Mouse (Mus musculus) ES-E14 (cell line): Measurements from ENCODE around the gene Ly6g5c. TPM values are rescaled to one million over a fixed set of nuclear protein-coding genes. Genes with fewer than 3 reads are reported as not detected.

Experiments used
- DNase-seq: peaks from one replicate; pipeline ENCODE4 v3.0.0-alpha.2; 2013; ENCODE audit warnings: low read depth, low spot score
- H3K27ac ChIP-seq: 2 replicates; pipeline ENCODE4 v1.5.1; 2012; ENCODE audit warnings: low read depth, mild to moderate bottlenecking, low read length, moderate library complexity, mixed read lengths; ENCODE audit not compliant: poor library complexity, insufficient read depth, severe bottlenecking
- H3K36me3 ChIP-seq: 2 replicates; pipeline ENCODE4 v1.6.1; 2012; ENCODE audit warnings: mild to moderate bottlenecking, low read length, moderate library complexity, mixed read lengths; ENCODE audit not compliant: control insufficient read depth, poor library complexity, insufficient read depth, severe bottlenecking
- H3K4me1 ChIP-seq, 2 experiments: fragments of 150-350 bp in 1 of 2; sonication (generic) in 1 of 2; 2 replicates each; pipeline ENCODE4 v1.6.1; 2012; ENCODE audit warnings: low read length in 2 of 2, mild to moderate bottlenecking in 1 of 2, mixed read lengths in 1 of 2; ENCODE audit not compliant: control insufficient read depth in 2 of 2, insufficient read depth in 2 of 2, poor library complexity in 1 of 2
- H3K4me3 ChIP-seq, 2 experiments: fragments of 150-350 bp in 1 of 2; sonication (generic) in 1 of 2; 2 replicates each; pipeline ENCODE4 v1.5.1; 2012; ENCODE audit warnings: low read length in 2 of 2, low read depth in 1 of 2, mild to moderate bottlenecking in 1 of 2, mixed read lengths in 1 of 2; ENCODE audit not compliant: insufficient read depth in 1 of 2, poor library complexity in 1 of 2, severe bottlenecking in 1 of 2
- H3K9ac ChIP-seq: 2 replicates; pipeline ENCODE4 v1.6.1; 2012; ENCODE audit warnings: low read depth, mild to moderate bottlenecking, low read length, mixed read lengths; ENCODE audit not compliant: poor library complexity, insufficient read depth, severe bottlenecking
- H3K9me3 ChIP-seq: fragments of 150-350 bp; sonication (generic); 2 replicates; pipeline ENCODE4 v1.6.1; 2012; ENCODE audit warnings: low read depth, mild to moderate bottlenecking, low read length; ENCODE audit not compliant: control insufficient read depth, insufficient read depth
- CHD2 ChIP-seq: IDR thresholded peaks from 2 replicates; pipeline ENCODE4 v1.6.1; 2014; ENCODE audit warnings: mild to moderate bottlenecking, low read depth, low read length, inconsistent platforms
- HCFC1 ChIP-seq: IDR thresholded peaks from 2 replicates; pipeline ENCODE4 v1.6.1; 2012; ENCODE audit warnings: low read length, inconsistent platforms, borderline replicate concordance; ENCODE audit not compliant: insufficient read depth
- MAFK ChIP-seq: IDR thresholded peaks from 2 replicates; pipeline ENCODE4 v1.6.1; 2014; ENCODE audit warnings: mild to moderate bottlenecking, low read depth, low read length, inconsistent platforms; ENCODE audit not compliant: insufficient read depth
- ZC3H11A ChIP-seq: IDR thresholded peaks from 2 replicates; pipeline ENCODE4 v1.6.1; 2012; ENCODE audit warnings: low read depth, mild to moderate bottlenecking, inconsistent platforms, low read length, borderline replicate concordance
- ZNF384 ChIP-seq: IDR thresholded peaks from 2 replicates; pipeline ENCODE4 v1.6.1; 2012; ENCODE audit warnings: low read depth, low read length, inconsistent platforms
- in situ Hi-C, 2 experiments: fragments of 600-800 bp; cut with MboI; formaldehyde crosslinking; loops; one replicate each; pipeline ENCODE4 v1.15.1; 2025; ENCODE audit warnings: low sequenced_read_pairs in 2 of 2, inconsistent platforms in 1 of 2; ENCODE audit not compliant: unreplicated experiment in 2 of 2
- total RNA-seq: library from RNA; depleted of rRNA; stranded (reverse); fragments of 300-350 nt; gene quantifications from 2 replicates; pipeline ENCODE4 v1.2.3, GENCODE M21; 2012; rRNA removed

Gene Ly6g5c
- total RNA-seq, 1 experiment: 0.49 TPM

DNA sequence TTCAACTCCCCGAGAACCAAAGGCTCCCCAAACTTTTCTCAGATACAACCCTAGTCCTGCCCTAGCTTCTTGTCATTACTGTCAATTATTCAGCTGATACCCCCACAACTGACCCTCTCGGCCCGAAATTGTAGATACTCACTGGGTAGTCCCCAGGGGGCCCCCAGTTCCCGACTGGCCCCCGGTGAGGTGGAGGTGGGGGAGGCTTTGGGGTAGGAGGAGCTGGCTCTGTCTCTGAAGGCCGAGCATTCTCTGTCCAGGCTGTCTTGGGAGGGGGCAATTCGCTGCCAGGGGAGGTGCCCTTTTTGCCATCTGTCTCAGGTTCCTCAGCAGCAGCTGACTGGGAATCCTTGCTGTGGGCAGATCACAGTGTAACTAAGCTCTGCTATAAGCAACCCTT, 51.6 kb downstream of the Ly6g5c start:
- Histone ChIP-seq H3K4me3 (no peak overlapping the region), H3K4me1 (peaks cover 0 to 11% of the 10 kb centered on the region in 2 experiments; a peak in 1 of 4 replicates), H3K36me3 (peaks cover 82% of the 10 kb centered on the region), H3K9me3 (no peaks in the 10 kb centered on the region), H3K9ac (no peak overlapping the region), H3K27ac (no peak overlapping the region)
- DNase-seq: no peak
- in situ Hi-C loops: no loop called here
- TF ChIP-seq HCFC1: no peak
- no peak for TF ChIP-seq ZC3H11A
- no peak for TF ChIP-seq ZNF384
- no peak for TF ChIP-seq MAFK
- no peak for TF ChIP-seq CHD2

DNA sequence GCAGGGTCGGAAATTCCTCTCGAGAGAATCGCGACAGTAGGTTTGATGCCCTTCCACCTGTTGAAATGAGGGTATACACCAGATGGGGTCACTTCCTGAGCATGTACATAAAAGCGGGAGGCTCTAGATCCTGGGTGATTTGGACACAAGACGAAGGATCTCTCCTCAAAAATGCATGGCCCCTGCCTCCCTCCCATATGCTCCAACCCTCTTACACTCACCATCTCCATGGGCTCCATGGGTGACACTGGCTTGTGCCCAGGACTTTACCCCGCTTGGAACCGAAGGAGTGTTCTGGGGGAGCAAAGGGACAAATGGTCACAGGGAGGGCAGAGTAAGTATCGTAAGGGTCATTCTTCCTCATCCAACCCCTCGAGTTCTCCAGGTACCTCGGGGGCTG, 53.3 kb downstream of the Ly6g5c start:
- H3K9me3 ChIP-seq: no peaks in the 10 kb centered on the region
- DNase-seq: no peak
- H3K4me3 ChIP-seq: peak overlapping the region in 1 of 2 experiments; percentile 98; a peak in 1 of 4 replicates
- peaks cover 0 to 9% of the 10 kb centered on the region in 2 experiments; a peak in 1 of 4 replicates for H3K4me1 ChIP-seq
- TF ChIP-seq ZNF384: no peak
- TF ChIP-seq CHD2: no peak
- no peak for TF ChIP-seq MAFK
- TF ChIP-seq HCFC1: no peak
- no peak for TF ChIP-seq ZC3H11A
- H3K36me3 ChIP-seq: peaks cover 64% of the 10 kb centered on the region
- no peak overlapping the region for H3K27ac ChIP-seq
- in situ Hi-C loops: no loop called here
- H3K9ac ChIP-seq: peak overlapping the region; percentile 25; the same call in 1 of the 2 replicates

Other genes with a start within 250 kb of the Ly6g5c start
- 0.16 and 0.18 TPM in 2 replicates for gene Cfb, start 245.8 kb upstream of the Ly6g5c start, total RNA-seq
- gene Zbtb12, start 228.8 kb upstream of the Ly6g5c start, total RNA-seq: 9.4 and 11.5 TPM in 2 replicates
- 0.31 TPM in 1 of 2 replicates, not detected in the other for gene Gm20547, start 226.2 kb upstream of the Ly6g5c start, total RNA-seq
- gene C2, start 210.0 kb upstream of the Ly6g5c start, total RNA-seq: 5.0 TPM in 2 replicates
- gene Ehmt2, start 209.8 kb upstream of the Ly6g5c start, total RNA-seq: 124 and 147 TPM in 2 replicates
- 5.5 and 8.7 TPM in 2 replicates for gene Slc44a4, start 193.8 kb upstream of the Ly6g5c start, total RNA-seq
- gene Neu1, start 177.0 kb upstream of the Ly6g5c start, total RNA-seq: 24.0 and 40.6 TPM in 2 replicates
- 11.0 and 14.6 TPM in 2 replicates for gene Hspa1b, start 149.0 kb upstream of the Ly6g5c start, total RNA-seq
- gene Gm20481, start 138.4 kb upstream of the Ly6g5c start, total RNA-seq: 1.9 TPM in 1 of 2 replicates, not detected in the other
- 5.8 and 5.9 TPM in 2 replicates for gene Hspa1a, start 136.1 kb upstream of the Ly6g5c start, total RNA-seq
- 0.45 and 0.48 TPM in 2 replicates for gene Hspa1l, start 135.6 kb upstream of the Ly6g5c start, total RNA-seq
- 52.1 and 64.4 TPM in 2 replicates for gene Lsm2, start 126.4 kb upstream of the Ly6g5c start, total RNA-seq
- gene Vars, start 107.3 kb upstream of the Ly6g5c start, total RNA-seq: 303 and 453 TPM in 2 replicates
- gene Vwa7, start 91.7 kb upstream of the Ly6g5c start, total RNA-seq: 0.21 and 0.31 TPM in 2 replicates
- gene Sapcd1, start 80.3 kb upstream of the Ly6g5c start, total RNA-seq: 3.1 and 4.7 TPM in 2 replicates
- gene Msh5, start 61.5 kb upstream of the Ly6g5c start, total RNA-seq: 2.7 and 3.2 TPM in 2 replicates
- gene Clic1, start 58.3 kb upstream of the Ly6g5c start, total RNA-seq: 113 and 133 TPM in 2 replicates
- gene Ddah2, start 49.2 kb upstream of the Ly6g5c start, total RNA-seq: 45.0 and 57.5 TPM in 2 replicates
- gene Ly6g6c, start 42.9 kb upstream of the Ly6g5c start, total RNA-seq: not detected in 2 replicates
- gene Mpig6b, start 42.1 kb upstream of the Ly6g5c start, total RNA-seq: 0.26 TPM in 1 of 2 replicates, not detected in the other
- gene Ly6g6e, start 31.4 kb upstream of the Ly6g5c start, total RNA-seq: 13.4 and 36.1 TPM in 2 replicates
- 1.6 and 4.9 TPM in 2 replicates for gene Ly6g6d, start 30.2 kb upstream of the Ly6g5c start, total RNA-seq
- not detected in 2 replicates for gene Ly6g6f, start 22.7 kb upstream of the Ly6g5c start, total RNA-seq
- 30.7 and 40.4 TPM in 2 replicates for gene Abhd16a, start 19.0 kb upstream of the Ly6g5c start, total RNA-seq
- 1.4 and 1.5 TPM in 2 replicates for gene Ly6g5b, start 7.1 kb downstream of the Ly6g5c start, total RNA-seq
- 21.9 and 31.1 TPM in 2 replicates for gene Gpank1, start 13.2 kb downstream of the Ly6g5c start, total RNA-seq
- gene Csnk2b, start 13.8 kb downstream of the Ly6g5c start, total RNA-seq: 78.0 and 98.6 TPM in 2 replicates
- gene D17H6S53E, start 18.1 kb downstream of the Ly6g5c start, total RNA-seq: 11.2 and 11.7 TPM in 2 replicates
- gene Apom, start 23.8 kb downstream of the Ly6g5c start, total RNA-seq: 7.5 and 10.0 TPM in 2 replicates
- 208 and 245 TPM in 2 replicates for gene Bag6, start 26.9 kb downstream of the Ly6g5c start, total RNA-seq
- gene Prrc2a, start 56.6 kb downstream of the Ly6g5c start, total RNA-seq: 147 and 161 TPM in 2 replicates
- not detected in 2 replicates for gene Aif1, start 67.8 kb downstream of the Ly6g5c start, total RNA-seq
- 2.6 and 2.7 TPM in 2 replicates for gene Lst1, start 80.2 kb downstream of the Ly6g5c start, total RNA-seq
- 10.1 and 19.6 TPM in 2 replicates for gene Ltb, start 86.2 kb downstream of the Ly6g5c start, total RNA-seq
- gene Tnf, start 93.7 kb downstream of the Ly6g5c start, total RNA-seq: 0.22 TPM in 1 of 2 replicates, not detected in the other
- 0.13 TPM in 1 of 2 replicates, not detected in the other for gene Lta, start 97.1 kb downstream of the Ly6g5c start, total RNA-seq
- not detected in 2 replicates for gene Gm16181, start 112.6 kb downstream of the Ly6g5c start, total RNA-seq
- gene Atp6v1g2, start 125.4 kb downstream of the Ly6g5c start, total RNA-seq: 0.21 and 0.71 TPM in 2 replicates
- gene Nfkbil1, start 127.5 kb downstream of the Ly6g5c start, total RNA-seq: 6.1 and 6.6 TPM in 2 replicates
- 316 and 414 TPM in 2 replicates for gene Ddx39b, start 133.5 kb downstream of the Ly6g5c start, total RNA-seq
- 30.1 and 44.9 TPM in 2 replicates for gene H2-D1, start 154.5 kb downstream of the Ly6g5c start, total RNA-seq
- 0.11 TPM in 1 of 2 replicates, not detected in the other for gene H2-Q1, start 212.1 kb downstream of the Ly6g5c start, total RNA-seq
- gene H2-Q2, start 234.0 kb downstream of the Ly6g5c start, total RNA-seq: 0.67 and 1.4 TPM in 2 replicates